Mouse (Mus musculus) midbrain, embryonic 14.5 days (tissue): Measurements from ENCODE around the gene Cluap1. TPM values are rescaled to one million over a fixed set of nuclear protein-coding genes. Genes with fewer than 3 reads are reported as not detected.

Experiments
- ATAC-seq: fragments of 200-750 bp; cut with Nextera tagmentation; 2 replicates; pipeline ENCODE4 v1.8.0; 2017; ENCODE audit warnings: moderate number of reproducible peaks, moderate library complexity; ENCODE audit not compliant: low FRiP score, low TSS enrichment
- DNase-seq: peaks from one replicate; pipeline ENCODE4 v3.0.0-alpha.2; 2015
- H3K27ac ChIP-seq: fragments of 300-500 bp; sonication (generic); replicated peaks from 2 replicates; pipeline ENCODE4 v1.5.1; 2014; ENCODE audit warnings: mild to moderate bottlenecking, low read depth, low read length, moderate library complexity
- H3K27me3 ChIP-seq: fragments of 300-500 bp; sonication (generic); 2 replicates; pipeline ENCODE4 v1.6.1; 2014; ENCODE audit warnings: low read length, control low read depth, mixed read lengths; ENCODE audit not compliant: control insufficient read depth, insufficient read depth
- H3K36me3 ChIP-seq: fragments of 300-500 bp; sonication (generic); 2 replicates; pipeline ENCODE4 v1.6.1; 2014; ENCODE audit warnings: low read length, control low read depth; ENCODE audit not compliant: control insufficient read depth, insufficient read depth
- H3K4me1 ChIP-seq: fragments of 300-500 bp; sonication (generic); 2 replicates; pipeline ENCODE4 v1.6.1; 2014; ENCODE audit warnings: mild to moderate bottlenecking, antibody characterized with exemption, low read length, control low read depth; ENCODE audit not compliant: control insufficient read depth, insufficient read depth
- H3K4me2 ChIP-seq: fragments of 300-500 bp; sonication (generic); 2 replicates; pipeline ENCODE4 v1.6.1; 2014; ENCODE audit warnings: mild to moderate bottlenecking, low read length, moderate library complexity
- H3K4me3 ChIP-seq: fragments of 300-500 bp; sonication (generic); replicated peaks from 2 replicates; pipeline ENCODE4 v1.5.1; 2014; ENCODE audit warnings: low read depth, low read length
- H3K9ac ChIP-seq: fragments of 300-500 bp; sonication (generic); replicated peaks from 2 replicates; pipeline ENCODE4 v1.6.1; 2014; ENCODE audit warnings: mild to moderate bottlenecking, low read length, moderate library complexity
- H3K9me3 ChIP-seq: fragments of 300-500 bp; sonication (generic); 2 replicates; pipeline ENCODE4 v1.6.1; 2016; ENCODE audit warnings: low read length, control low read depth, mixed read lengths; ENCODE audit not compliant: control insufficient read depth
- WGBS: fragments of 180-500 bp; shearing (Covaris S2); extraction: QIAGEN DNeasy Blood & Tissue Kit; methylation state at CpG from one replicate; pipeline ENCODE4 v1.1.7; 2014; 5-methylcytosine and 5-hydroxymethylcytosine counted together
- polyA plus RNA-seq: library from polyadenylated mRNA; unstranded; fragments of >200 nt; fragmentation: Nextera tagmentation; extraction: Ambion mirVana; gene quantifications from 2 replicates; pipeline ENCODE4 v1.2.1, GENCODE M21; 2014

Cluap1 gene
- polyA plus RNA-seq, 1 experiment from 2014 or later = 33.9 TPM

- Histone ChIP-seq H3K4me1 (no peaks in the 10 kb centered on the region), H3K9ac (no peak overlapping the region), H3K4me2 (no peak overlapping the region), H3K36me3 (peaks cover 24% of the 10 kb centered on the region), H3K27ac (no peak overlapping the region), H3K27me3 (no peaks in the 10 kb centered on the region), H3K4me3 (no peak overlapping the region), H3K9me3 (no peaks in the 10 kb centered on the region)
- DNase-seq = no peak
- ATAC-seq = no peak
- WGBS = 94% methylated on average over 14 of the region's 14 CpGs
Observed at GRCm38 (mm10) chr16:3891621-3892295, 16.8 kb upstream of the Cluap1 start.

GRCm38 (mm10) chr16:3893739-3894138, 14.9 kb upstream of the Cluap1 start:
- ATAC-seq (no peak), DNase-seq (no peak)
- no peaks in the 10 kb centered on the region for H3K27me3 ChIP-seq
- 88% methylated on average over 3 of the region's 3 CpGs for WGBS
- no peak overlapping the region for H3K9ac ChIP-seq
- no peaks in the 10 kb centered on the region for H3K4me1 ChIP-seq
- no peak overlapping the region for H3K27ac ChIP-seq
- no peak overlapping the region for H3K4me2 ChIP-seq
- H3K9me3 ChIP-seq = no peaks in the 10 kb centered on the region
- H3K4me3 ChIP-seq = no peak overlapping the region
- H3K36me3 ChIP-seq = peaks cover 43% of the 10 kb centered on the region

- H3K4me3 ChIP-seq = no peak overlapping the region
- H3K4me1 ChIP-seq = no peaks in the 10 kb centered on the region
- no peak overlapping the region for H3K9ac ChIP-seq
- no peaks in the 10 kb centered on the region for H3K27me3 ChIP-seq
- 91% methylated on average over 9 of the region's 9 CpGs for WGBS
- DNase-seq (no peak), ATAC-seq (no peak)
- no peaks in the 10 kb centered on the region for H3K9me3 ChIP-seq
- H3K27ac ChIP-seq = no peak overlapping the region
- no peak overlapping the region for H3K4me2 ChIP-seq
- peaks cover 59% of the 10 kb centered on the region for H3K36me3 ChIP-seq
Observed at GRCm38 (mm10) chr16:3895173-3895792, 13.3 kb upstream of the Cluap1 start.

- Histone ChIP-seq H3K9ac (no peak overlapping the region), H3K9me3 (no peaks in the 10 kb centered on the region), H3K4me1 (no peaks in the 10 kb centered on the region), H3K4me2 (no peak overlapping the region), H3K27ac (no peak overlapping the region), H3K36me3 (peaks cover 66% of the 10 kb centered on the region), H3K4me3 (no peak overlapping the region), H3K27me3 (no peaks in the 10 kb centered on the region)
- ATAC-seq (no peak), DNase-seq (no peak)
- 91% methylated on average over 6 of the region's 6 CpGs for WGBS
Observed at GRCm38 (mm10) chr16:3896046-3896445, 12.6 kb upstream of the Cluap1 start.

GRCm38 (mm10) chr16:3896553-3896952, 12.0 kb upstream of the Cluap1 start:
- DNase-seq (no peak), ATAC-seq (no peak)
- Histone ChIP-seq H3K4me3 (no peak overlapping the region), H3K9ac (no peak overlapping the region), H3K4me2 (no peak overlapping the region), H3K27ac (no peak overlapping the region), H3K9me3 (no peaks in the 10 kb centered on the region), H3K4me1 (no peaks in the 10 kb centered on the region), H3K36me3 (peaks cover 72% of the 10 kb centered on the region), H3K27me3 (no peaks in the 10 kb centered on the region)
- WGBS = 90% methylated on average over 1 of the region's 1 CpGs

GRCm38 (mm10) chr16:3907471-3907870, 1.1 kb upstream of the Cluap1 start:
- WGBS = 74% methylated on average over 2 of the region's 2 CpGs
- peaks cover 12% of the 10 kb centered on the region for H3K4me1 ChIP-seq
- no peak for DNase-seq
- H3K4me2 ChIP-seq = peak overlapping the region; percentile 76; the same call in 1 of the 2 replicates
- no peak overlapping the region for H3K4me3 ChIP-seq
- no peak overlapping the region for H3K9ac ChIP-seq
- no peak overlapping the region for H3K27ac ChIP-seq
- H3K27me3 ChIP-seq = no peaks in the 10 kb centered on the region
- peaks cover 53% of the 10 kb centered on the region for H3K36me3 ChIP-seq
- no peaks in the 10 kb centered on the region for H3K9me3 ChIP-seq
- no peak for ATAC-seq

- WGBS = 9% methylated on average over 20 of the region's 20 CpGs
- Histone ChIP-seq H3K9me3 (no peaks in the 10 kb centered on the region), H3K4me1 (peaks cover 12% of the 10 kb centered on the region), H3K9ac (peak overlapping the region; percentile 68), H3K36me3 (peaks cover 53% of the 10 kb centered on the region), H3K4me2 (peak overlapping the region; percentile 76), H3K27ac (peak overlapping the region; percentile 79), H3K27me3 (no peaks in the 10 kb centered on the region), H3K4me3 (peak overlapping the region; percentile 58)
- DNase-seq (no peak), ATAC-seq (no peak)
Observed at GRCm38 (mm10) chr16:3909118-3909517, 517 bp downstream of the Cluap1 start.

GRCm38 (mm10) chr16:3920756-3921155, 12.2 kb downstream of the Cluap1 start:
- Histone ChIP-seq H3K9me3 (no peaks in the 10 kb centered on the region), H3K27me3 (no peaks in the 10 kb centered on the region), H3K4me1 (no peaks in the 10 kb centered on the region), H3K4me2 (no peak overlapping the region), H3K9ac (no peak overlapping the region), H3K27ac (no peak overlapping the region), H3K4me3 (no peak overlapping the region), H3K36me3 (peaks cover 64% of the 10 kb centered on the region)
- DNase-seq (no peak), ATAC-seq (no peak)
- 96% methylated on average over 2 of the region's 2 CpGs for WGBS

GRCm38 (mm10) chr16:3923515-3923914, 14.9 kb downstream of the Cluap1 start:
- Histone ChIP-seq H3K9ac (no peak overlapping the region), H3K27ac (no peak overlapping the region), H3K4me3 (no peak overlapping the region), H3K4me1 (no peaks in the 10 kb centered on the region), H3K4me2 (no peak overlapping the region), H3K27me3 (no peaks in the 10 kb centered on the region), H3K36me3 (peaks cover 65% of the 10 kb centered on the region), H3K9me3 (no peaks in the 10 kb centered on the region)
- DNase-seq (no peak), ATAC-seq (no peak)
- 94% methylated on average over 3 of the region's 3 CpGs for WGBS
